Mouse (Mus musculus) brain, adult 10 weeks (tissue): ENCODE measurements around the gene G6pc2. TPM values are rescaled to one million over a fixed set of nuclear protein-coding genes. Genes with fewer than 3 reads are reported as not detected.

ENCODE experiments used
- polyA plus RNA-seq: library from polyadenylated mRNA; stranded (reverse); fragments of 350-450 nt; fragmentation: Illumina TruSeq; extraction: RNeasy Lipid Tissue Mini Kit (QIAGEN cat#74804); gene quantifications from one replicate; pipeline ENCODE4 v1.2.3, GENCODE M21; 2015; ENCODE audit warnings: low read depth, low replicate concordance

G6pc2 gene
- polyA plus RNA-seq = not detected

DNA sequence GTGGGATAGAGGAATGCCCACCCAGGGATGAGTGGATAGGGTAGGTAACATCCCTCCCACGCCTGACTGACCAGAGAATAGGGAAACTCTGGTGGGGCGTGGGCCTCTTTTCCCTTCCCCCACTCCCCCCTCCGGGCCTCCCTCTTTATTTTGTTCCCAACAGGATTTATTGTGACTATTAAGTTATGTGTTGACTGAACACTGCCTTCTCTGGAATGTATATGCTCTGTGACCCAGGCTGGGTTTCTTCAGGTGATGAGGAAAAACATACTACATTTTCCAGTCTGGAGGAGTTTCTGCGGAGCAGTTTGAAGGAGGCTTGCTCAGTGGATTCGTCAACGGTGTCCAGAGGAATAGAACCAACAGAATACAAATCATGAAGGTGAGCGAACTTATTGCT is at the start of gene G6pc2:
G6pc2 (plus strand) TSS at position 301 of the 400 bp plus-strand sequence.

GRCm38 (mm10) chr2:69205791-69206351 is 5.0 kb upstream of the G6pc2 start, which contains the start of gene Spc25:
Spc25 (minus strand) TSS chr2:69206194.

Other genes starting within 250 kb of the G6pc2 start
- gene Nostrin, start 75.3 kb upstream of the G6pc2 start, polyA plus RNA-seq = 4.8 TPM
- gene Spc25, start 4.9 kb upstream of the G6pc2 start, polyA plus RNA-seq = 1.4 TPM
- gene Abcb11, start 131.5 kb downstream of the G6pc2 start, polyA plus RNA-seq = not detected
- not detected for gene Dhrs9, start 169.4 kb downstream of the G6pc2 start, polyA plus RNA-seq